Comparison of ENCODE assay signal across 8 mouse cellular contexts in the genomic region with DNA sequence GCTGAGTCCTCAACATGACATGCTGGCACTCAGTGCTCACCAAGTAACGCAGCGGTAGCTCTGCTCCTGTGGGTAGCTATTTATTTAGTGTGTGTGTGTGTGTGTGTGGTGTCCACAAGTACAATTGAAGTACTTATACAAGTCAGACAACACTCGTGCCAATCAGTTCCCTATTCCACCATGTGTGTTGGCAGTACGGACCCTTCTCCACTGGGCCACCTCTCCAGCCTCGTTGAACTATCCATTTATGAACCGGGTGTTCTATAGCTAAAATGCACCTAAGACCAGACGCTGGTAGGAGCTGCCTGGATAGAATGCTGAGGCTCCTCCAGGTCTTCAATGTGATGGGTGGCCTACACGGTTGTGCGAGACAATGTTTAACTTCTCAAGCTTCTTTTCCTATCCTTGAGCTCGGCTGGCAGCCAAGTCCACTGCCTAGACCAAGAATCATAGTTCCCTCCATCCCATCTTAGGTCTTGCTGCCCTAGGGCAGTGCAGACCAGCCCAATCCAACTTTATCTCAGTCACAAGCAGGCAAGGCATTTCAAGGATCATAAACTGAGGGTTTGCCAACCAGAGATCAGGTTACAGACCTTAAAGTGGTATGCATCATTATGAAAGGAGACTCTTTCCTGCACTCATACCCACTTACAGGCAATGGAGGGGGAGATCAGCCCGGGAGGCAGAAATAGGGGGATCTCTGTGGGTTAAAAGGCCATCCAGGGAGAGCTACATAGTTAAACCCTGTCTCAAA. TPM values are rescaled to one million over a fixed set of nuclear protein-coding genes. Genes with fewer than 3 reads are reported as not detected.
DNase-seq lines count a peak whose midpoint lies in the region; ATAC-seq and TF ChIP-seq lines count a peak whose summit lies in the region.

No protein-coding gene starts in this region.

- H3K9me3 ChIP-seq in embryonic facial prominence, embryonic 10.5 days = peaks cover 12% of the 10 kb centered on the region
- H3K9me3 ChIP-seq in hindbrain, embryonic 16.5 days (ENCODE audit: control insufficient read depth, low read length) = no peaks in the 10 kb centered on the region
- H3K9me3 ChIP-seq in lung, embryonic 14.5 days (ENCODE audit: low read depth, low read length) = no peaks in the 10 kb centered on the region

- CTCF ChIA-PET in Patski (lab: Charles Lee) = interaction anchor here (0.9 to 3.3 kb wide), 5 partner anchors 9 to 51 kb away, joined by 3 to 22 read pairs (median 5); no protein-coding TSS in a partner anchor

- H3K4me1 ChIP-seq in embryonic facial prominence, embryonic 10.5 days = 0 out of 2 replicates have a peak, but pooled peaks cover 6% of the 10 kb centered on the region
- H3K4me1 ChIP-seq in hindbrain, embryonic 16.5 days (ENCODE audit: control insufficient read depth, insufficient read depth, low read depth, low read length) = no peaks in the 10 kb centered on the region
- H3K4me1 ChIP-seq in lung, embryonic 14.5 days (ENCODE audit: insufficient read depth) = peaks cover 4% of the 10 kb centered on the region; the same call in 1 of the 2 replicates

- H3K4me2 ChIP-seq in hindbrain, embryonic 16.5 days (ENCODE audit: low read length) = no peak overlapping the region
- H3K4me2 ChIP-seq in lung, embryonic 14.5 days = no peak overlapping the region

- no peak for DNase-seq in Patski (ENCODE audit: low read depth, low spot score)
- DNase-seq in embryonic facial prominence, embryonic 10.5 days (ENCODE audit: low spot score) = no peak
- DNase-seq in lung, embryonic 14.5 days = peak; percentile 67
- DNase-seq in right cerebral cortex, postnatal 25 days = no peak
- no peak for DNase-seq in right cerebral cortex, adult 18-20 months
- DNase-seq in embryo, embryonic 9.5 days (ENCODE audit: extremely low spot score) = no peak

- in situ Hi-C loops in Patski (cut with MboI; ENCODE audit: low pct_unique_long_range_greater_than_20kb) = no loop called here

- WGBS in embryonic facial prominence, embryonic 10.5 days = 94% methylated on average over 11 of the region's 11 CpGs
- 89% methylated on average over 11 of the region's 11 CpGs for WGBS in hindbrain, embryonic 16.5 days
- 60% methylated on average over 11 of the region's 11 CpGs for WGBS in lung, embryonic 14.5 days

- POLR2A ChIA-PET in Patski (lab: Charles Lee) = interaction anchor here (0.8 kb wide), 1 partner anchor 70 kb away, joined by 3 read pairs; no protein-coding TSS in a partner anchor

- H3K4me3 ChIP-seq in embryonic facial prominence, embryonic 10.5 days = no peak overlapping the region
- no peak overlapping the region for H3K4me3 ChIP-seq in hindbrain, embryonic 16.5 days (ENCODE audit: low read length)
- no peak overlapping the region for H3K4me3 ChIP-seq in lung, embryonic 14.5 days (ENCODE audit: low read depth, low read length)

- ATAC-seq in Patski = peak; percentile 95
- no peak for ATAC-seq in hindbrain, embryonic 16.5 days
- peak; percentile 87 for ATAC-seq in lung, embryonic 14.5 days (ENCODE audit: insufficient read depth)
- no peak for ATAC-seq in cerebellum, adult (ENCODE audit: insufficient number of reproducible peaks, low FRiP score, low TSS enrichment)

- 0 out of 2 replicates have a peak overlapping the region, but pooled peaks have one; percentile 14 for H3K27ac ChIP-seq in embryonic facial prominence, embryonic 10.5 days (replicated peaks)
- peak overlapping the region; percentile 59 for H3K27ac ChIP-seq in hindbrain, embryonic 16.5 days (ENCODE audit: low read depth, low read length)
- peak overlapping the region; percentile 81 for H3K27ac ChIP-seq in lung, embryonic 14.5 days (ENCODE audit: low read depth)

- no peak overlapping the region for H3K9ac ChIP-seq in hindbrain, embryonic 16.5 days (ENCODE audit: low read depth, low read length)
- no peak overlapping the region for H3K9ac ChIP-seq in lung, embryonic 14.5 days

- peaks cover 64% of the 10 kb centered on the region for H3K36me3 ChIP-seq in embryonic facial prominence, embryonic 10.5 days (replicated peaks)
- peaks cover 37% of the 10 kb centered on the region for H3K36me3 ChIP-seq in hindbrain, embryonic 16.5 days (ENCODE audit: control insufficient read depth, insufficient read depth, low read length)
- H3K36me3 ChIP-seq in lung, embryonic 14.5 days (ENCODE audit: insufficient read depth) = peaks cover 51% of the 10 kb centered on the region

- H3K27me3 ChIP-seq in Patski = no peaks in the 10 kb centered on the region
- H3K27me3 ChIP-seq in embryonic facial prominence, embryonic 10.5 days (replicated peaks; ENCODE audit: low read depth, poor library complexity, severe bottlenecking) = no peaks in the 10 kb centered on the region
- no peaks in the 10 kb centered on the region for H3K27me3 ChIP-seq in hindbrain, embryonic 16.5 days (replicated peaks; ENCODE audit: control insufficient read depth, insufficient read depth, low read length)
- H3K27me3 ChIP-seq in lung, embryonic 14.5 days (ENCODE audit: insufficient read depth, low read length) = no peaks in the 10 kb centered on the region

- no peak for TF ChIP-seq CTCF in Patski (IDR thresholded peaks at IDR 0.05)
- TF ChIP-seq CTCF in lung, embryonic 14.5 days (IDR thresholded peaks at IDR 0.05; ENCODE audit: low read depth) = no peak

RNA-seq across cellular contexts. Expression of a gene that starts 16.6 kb away (rescaled TPM):
- 237 TPM for polyA plus RNA-seq in Patski (2021)
- polyA plus RNA-seq in embryonic facial prominence, embryonic 10.5 days (2016; fragmentation: Nextera tagmentation; extraction: Ambion mirVana) = 270 and 301 TPM in 2 replicates
- polyA plus RNA-seq in hindbrain, embryonic 16.5 days (2015; fragmentation: Nextera tagmentation; extraction: Ambion mirVana) = 380 and 432 TPM in 2 replicates
- 266 and 274 TPM in 2 replicates for polyA plus RNA-seq in lung, embryonic 14.5 days (2014; fragmentation: Nextera tagmentation; extraction: Ambion mirVana)

RNA-seq across cellular contexts. Expression of a gene that starts 58.9 kb away (rescaled TPM):
- polyA plus RNA-seq in Patski (2021) = not detected
- polyA plus RNA-seq in embryonic facial prominence, embryonic 10.5 days (2016; fragmentation: Nextera tagmentation; extraction: Ambion mirVana) = not detected in 2 replicates
- not detected in 2 replicates for polyA plus RNA-seq in hindbrain, embryonic 16.5 days (2015; fragmentation: Nextera tagmentation; extraction: Ambion mirVana)
- polyA plus RNA-seq in lung, embryonic 14.5 days (2014; fragmentation: Nextera tagmentation; extraction: Ambion mirVana) = not detected in 2 replicates

Comparison
In these comparisons a context has a peak if more than half of its experiments do, and no peak if none do; other contexts are left out.
1. ATAC-seq: peak in Patski (single experiment) and lung, embryonic 14.5 days (single experiment); none in hindbrain, embryonic 16.5 days (single experiment) and cerebellum, adult (single experiment).
2. H3K27ac ChIP-seq: peak in every context shown above with its lines; median percentile 81 in lung, embryonic 14.5 days; 59 in hindbrain, embryonic 16.5 days; 14 in embryonic facial prominence, embryonic 10.5 days.